Mouse (Mus musculus): ENCODE results near the gene Ccr3.
"Not testable (repeated sequence)": the region's sequence is repeated elsewhere in the genome, so short reads cannot be mapped to it uniquely, and the experiment has no call there.

Ccr3 gene

GRCm38 (mm10) chr9:124038949-124039348, 17.2 kb downstream of the Ccr3 start:
- ATAC-seq (ENCODE audit: insufficient number of reproducible peaks, low FRiP score, low TSS enrichment) = no peak

- no peak for ATAC-seq (ENCODE audit: insufficient number of reproducible peaks, low FRiP score, low TSS enrichment)
These were observed 19.2 kb downstream of the Ccr3 start for GRCm38 (mm10) chr9:124040932-124041331.

- no peak for ATAC-seq (ENCODE audit: insufficient number of reproducible peaks, low FRiP score, low TSS enrichment)
These were observed 31.8 kb downstream of the Ccr3 start for GRCm38 (mm10) chr9:124053532-124053931.

GRCm38 (mm10) chr9:124056158-124056709, 34.5 kb downstream of the Ccr3 start:
- ATAC-seq (ENCODE audit: insufficient number of reproducible peaks, low FRiP score, low TSS enrichment) = no peak

GRCm38 (mm10) chr9:124059660-124060352, 38.0 kb downstream of the Ccr3 start:
- ATAC-seq (ENCODE audit: insufficient number of reproducible peaks, low FRiP score, low TSS enrichment) = no peak

GRCm38 (mm10) chr9:124061474-124062432, 40.0 kb downstream of the Ccr3 start:
- ATAC-seq (ENCODE audit: insufficient number of reproducible peaks, low FRiP score, low TSS enrichment) = not testable (repeated sequence)

GRCm38 (mm10) chr9:124066572-124067103, 44.9 kb downstream of the Ccr3 start:
- ATAC-seq (ENCODE audit: insufficient number of reproducible peaks, low FRiP score, low TSS enrichment) = no peak

GRCm38 (mm10) chr9:124068098-124069058, 46.6 kb downstream of the Ccr3 start:
- ATAC-seq (ENCODE audit: insufficient number of reproducible peaks, low FRiP score, low TSS enrichment) = no peak

- no peak for ATAC-seq (ENCODE audit: insufficient number of reproducible peaks, low FRiP score, low TSS enrichment)
These were observed 49.7 kb downstream of the Ccr3 start for GRCm38 (mm10) chr9:124071506-124071905.

GRCm38 (mm10) chr9:124079803-124080202, 58.0 kb downstream of the Ccr3 start:
- ATAC-seq (ENCODE audit: insufficient number of reproducible peaks, low FRiP score, low TSS enrichment) = no peak

- not testable (repeated sequence) for ATAC-seq (ENCODE audit: insufficient number of reproducible peaks, low FRiP score, low TSS enrichment)
These were observed 58.7 kb downstream of the Ccr3 start for GRCm38 (mm10) chr9:124080471-124080870.

Data from cerebellum, adult (tissue).